Mouse (Mus musculus) kidney, postnatal 0 days (tissue): ENCODE results near the gene Ccdc163. TPM values are rescaled to one million over a fixed set of nuclear protein-coding genes. Genes with fewer than 3 reads are reported as not detected.

ENCODE experiments used
- ATAC-seq: fragments of 200-750 bp; cut with Nextera tagmentation; replicated peaks from 2 replicates; pipeline ENCODE4 v1.8.0; 2017; ENCODE audit warnings: low read depth, moderate number of reproducible peaks, moderate TSS enrichment, moderate library complexity; ENCODE audit not compliant: low FRiP score
- DNase-seq: peaks from one replicate; pipeline ENCODE4 v3.0.0-alpha.2; 2016; ENCODE audit warnings: low spot score
- H3K27ac ChIP-seq: fragments of 300-500 bp; sonication (generic); 2 replicates; pipeline ENCODE4 v1.5.1; 2014; ENCODE audit warnings: mild to moderate bottlenecking
- H3K27me3 ChIP-seq: fragments of 300-500 bp; sonication (generic); 2 replicates; pipeline ENCODE4 v1.6.1; 2014; ENCODE audit warnings: low read length, mixed read lengths; ENCODE audit not compliant: insufficient read depth
- H3K36me3 ChIP-seq: fragments of 300-500 bp; sonication (generic); 2 replicates; pipeline ENCODE4 v1.6.1; 2014; ENCODE audit warnings: low read length, mixed read lengths; ENCODE audit not compliant: insufficient read depth
- H3K4me1 ChIP-seq: fragments of 300-500 bp; sonication (generic); replicated peaks from 2 replicates; pipeline ENCODE4 v1.6.1; 2014; ENCODE audit warnings: antibody characterized with exemption, low read length, mixed read lengths; ENCODE audit not compliant: insufficient read depth
- H3K4me2 ChIP-seq: fragments of 300-500 bp; sonication (generic); 2 replicates; pipeline ENCODE4 v1.6.1; 2014; ENCODE audit warnings: mild to moderate bottlenecking, low read length, moderate library complexity, mixed read lengths
- H3K4me3 ChIP-seq: fragments of 300-500 bp; sonication (generic); replicated peaks from 2 replicates; pipeline ENCODE4 v1.5.1; 2014; ENCODE audit warnings: low read depth, low read length
- H3K9ac ChIP-seq: fragments of 300-500 bp; sonication (generic); 2 replicates; pipeline ENCODE4 v1.6.1; 2014; ENCODE audit warnings: low read depth, low read length
- H3K9me3 ChIP-seq: fragments of 300-500 bp; sonication (generic); replicated peaks from 2 replicates; pipeline ENCODE4 v1.6.1; 2016; ENCODE audit warnings: low read length, inconsistent platforms, mixed read lengths
- CTCF ChIP-seq: IDR thresholded peaks from 2 replicates; pipeline ENCODE4 v1.5.1; 2016; ENCODE audit warnings: antibody characterized with exemption, low read depth, mild to moderate bottlenecking, moderate library complexity
- WGBS: fragments of 180-500 bp; shearing (Covaris S2); extraction: QIAGEN DNeasy Blood & Tissue Kit; methylation state at CpG from one replicate; pipeline ENCODE4 v1.1.7; 2014; 5-methylcytosine and 5-hydroxymethylcytosine counted together
- polyA plus RNA-seq: library from polyadenylated mRNA; unstranded; fragments of >200 nt; fragmentation: Nextera tagmentation; extraction: Ambion mirVana; gene quantifications from 2 replicates; pipeline ENCODE4 v1.2.1, GENCODE M21; 2015

The Ccdc163 gene
- polyA plus RNA-seq, 1 experiment from 2014 or later = 25.8 TPM

DNA sequence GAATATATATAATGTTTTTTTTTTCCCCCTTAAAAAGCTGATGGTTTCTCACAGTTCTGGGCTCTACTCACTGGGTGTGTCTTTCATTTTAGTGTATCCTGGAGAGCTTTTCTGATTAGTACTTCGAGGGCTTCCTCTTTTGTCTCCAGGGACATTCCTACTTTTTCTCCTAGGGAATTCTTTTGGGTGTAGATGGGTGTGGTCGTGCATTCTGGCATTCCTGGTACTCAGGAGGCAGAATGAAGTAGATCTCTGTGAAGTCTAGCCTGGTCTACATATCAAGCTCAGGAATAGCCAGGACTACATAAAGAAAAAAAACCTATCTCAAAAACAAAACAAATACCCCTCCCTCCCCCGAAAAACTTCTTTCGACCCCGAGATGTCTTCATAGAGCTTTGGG lies 17.1 kb downstream of the Ccdc163 start:
- WGBS = 85% methylated on average over 5 of the region's 5 CpGs
- H3K27ac ChIP-seq = no peak overlapping the region
- no peak for TF ChIP-seq CTCF

DNA sequence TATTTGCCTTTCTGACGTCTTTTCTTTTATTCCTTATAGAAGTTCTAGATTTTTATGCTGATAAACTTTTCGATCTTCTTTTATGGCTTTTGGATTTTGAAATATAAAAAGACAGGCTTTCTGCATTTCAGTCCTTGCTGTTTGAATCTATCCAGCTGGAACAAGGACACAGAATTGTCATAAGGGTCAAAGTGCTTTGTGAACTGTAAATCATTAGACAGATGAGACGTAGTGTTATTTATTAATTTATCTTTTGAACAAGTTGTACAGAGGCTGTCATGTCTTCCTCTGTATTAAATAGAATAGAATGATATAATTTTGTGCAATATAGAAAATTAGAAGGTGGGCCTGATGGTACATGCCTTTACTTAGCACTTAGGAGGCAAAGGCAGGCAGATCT lies 19.1 kb downstream of the Ccdc163 start:
- no peak for ATAC-seq
- Histone ChIP-seq H3K4me1 (0 out of 2 replicates have a peak, but pooled peaks cover 2% of the 10 kb centered on the region), H3K9me3 (no peaks in the 10 kb centered on the region), H3K27me3 (no peaks in the 10 kb centered on the region), H3K27ac (no peak overlapping the region), H3K36me3 (no peaks in the 10 kb centered on the region), H3K4me2 (no peak overlapping the region), H3K9ac (no peak overlapping the region), H3K4me3 (no peak overlapping the region)
- 62% methylated on average over 3 of the region's 3 CpGs for WGBS
- DNase-seq = no peak
- TF ChIP-seq CTCF = no peak

More for the DNA sequence above, 17.1 kb downstream of the Ccdc163 start:
- DNase-seq = no peak
- H3K9ac ChIP-seq = no peak overlapping the region
- no peaks in the 10 kb centered on the region for H3K9me3 ChIP-seq
- ATAC-seq = no peak
- H3K4me1 ChIP-seq = 0 out of 2 replicates have a peak, but pooled peaks cover 3% of the 10 kb centered on the region
- H3K4me2 ChIP-seq = no peak overlapping the region
- H3K36me3 ChIP-seq = no peaks in the 10 kb centered on the region
- H3K4me3 ChIP-seq = no peak overlapping the region
- H3K27me3 ChIP-seq = no peaks in the 10 kb centered on the region

DNA sequence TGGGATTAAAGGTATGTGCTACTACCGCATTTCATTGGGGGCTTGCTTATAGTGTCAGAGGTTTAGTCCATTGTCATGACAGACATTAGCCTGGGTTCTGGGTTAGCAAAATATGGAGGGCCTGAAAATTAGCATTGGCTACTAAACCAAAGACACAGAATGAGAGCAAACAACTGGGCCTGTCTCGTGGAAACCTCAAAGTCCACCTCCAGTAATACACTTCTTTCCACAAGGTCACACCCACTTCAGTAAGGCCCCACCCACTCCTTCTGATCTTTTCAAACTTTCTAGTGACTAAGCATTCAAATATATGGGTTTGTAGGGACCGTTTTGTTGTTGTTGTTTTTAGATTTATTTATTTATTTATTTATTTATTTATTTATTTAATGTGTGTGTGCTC lies 21.2 kb downstream of the Ccdc163 start:
- H3K4me3 ChIP-seq = no peak overlapping the region
- 92% methylated on average over 3 of the region's 3 CpGs for WGBS
- ATAC-seq (no peak), DNase-seq (no peak)
- no peak overlapping the region for H3K4me2 ChIP-seq
- H3K27ac ChIP-seq = no peak overlapping the region
- no peak overlapping the region for H3K9ac ChIP-seq
- no peak for TF ChIP-seq CTCF
- no peaks in the 10 kb centered on the region for H3K9me3 ChIP-seq
- no peaks in the 10 kb centered on the region for H3K27me3 ChIP-seq
- H3K4me1 ChIP-seq = no peaks in the 10 kb centered on the region
- H3K36me3 ChIP-seq = no peaks in the 10 kb centered on the region

DNA sequence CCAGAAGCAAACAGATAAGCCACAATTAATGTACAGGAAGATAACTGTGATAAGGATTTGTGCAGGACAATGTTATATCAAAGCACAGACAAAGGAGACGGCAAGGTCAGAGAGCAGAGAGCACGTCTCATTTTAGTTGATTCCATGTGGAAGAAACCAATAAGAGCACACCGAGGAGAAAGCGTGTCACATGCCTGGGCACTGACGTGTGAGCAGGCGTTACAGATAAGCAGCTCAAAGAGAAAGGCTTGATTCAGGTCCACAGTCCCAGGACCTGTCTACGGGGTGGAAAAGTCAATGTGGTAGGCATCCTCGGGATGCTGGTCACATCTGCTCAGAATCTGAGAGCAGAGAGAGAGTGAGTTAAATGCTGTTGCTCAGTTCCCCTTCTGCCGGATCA lies 22.8 kb downstream of the Ccdc163 start:
- Histone ChIP-seq H3K4me1 (no peaks in the 10 kb centered on the region), H3K36me3 (no peaks in the 10 kb centered on the region), H3K4me3 (no peak overlapping the region), H3K9ac (no peak overlapping the region), H3K4me2 (no peak overlapping the region), H3K27ac (no peak overlapping the region), H3K9me3 (no peaks in the 10 kb centered on the region), H3K27me3 (no peaks in the 10 kb centered on the region)
- 82% methylated on average over 9 of the region's 9 CpGs for WGBS
- DNase-seq = no peak
- no peak for ATAC-seq
- no peak for TF ChIP-seq CTCF

DNA sequence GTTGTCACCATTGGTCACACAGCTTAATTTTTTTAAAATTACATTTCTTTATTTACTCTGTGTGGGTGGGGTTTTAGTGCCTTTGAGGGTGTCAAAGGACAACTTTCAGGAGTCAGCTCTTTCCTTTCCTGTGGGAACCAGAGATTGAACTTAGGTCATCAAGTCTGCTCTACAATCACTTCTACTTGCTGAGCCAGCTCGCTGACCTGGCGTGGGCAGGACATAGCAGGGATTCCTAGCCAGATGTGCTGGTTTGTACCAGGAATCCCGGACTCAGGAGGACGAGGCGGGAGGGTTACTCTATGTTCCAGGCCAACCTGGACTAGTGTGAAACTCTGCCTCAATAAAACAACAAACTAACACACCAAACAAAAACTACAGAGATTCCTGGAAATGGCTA lies 24.0 kb downstream of the Ccdc163 start:
- ATAC-seq (no peak), DNase-seq (no peak)
- Histone ChIP-seq H3K36me3 (no peaks in the 10 kb centered on the region), H3K27ac (no peak overlapping the region), H3K4me1 (no peaks in the 10 kb centered on the region), H3K9me3 (no peaks in the 10 kb centered on the region), H3K27me3 (no peaks in the 10 kb centered on the region), H3K4me3 (no peak overlapping the region), H3K4me2 (no peak overlapping the region), H3K9ac (no peak overlapping the region)
- 69% methylated on average over 5 of the region's 5 CpGs for WGBS
- TF ChIP-seq CTCF = no peak

DNA sequence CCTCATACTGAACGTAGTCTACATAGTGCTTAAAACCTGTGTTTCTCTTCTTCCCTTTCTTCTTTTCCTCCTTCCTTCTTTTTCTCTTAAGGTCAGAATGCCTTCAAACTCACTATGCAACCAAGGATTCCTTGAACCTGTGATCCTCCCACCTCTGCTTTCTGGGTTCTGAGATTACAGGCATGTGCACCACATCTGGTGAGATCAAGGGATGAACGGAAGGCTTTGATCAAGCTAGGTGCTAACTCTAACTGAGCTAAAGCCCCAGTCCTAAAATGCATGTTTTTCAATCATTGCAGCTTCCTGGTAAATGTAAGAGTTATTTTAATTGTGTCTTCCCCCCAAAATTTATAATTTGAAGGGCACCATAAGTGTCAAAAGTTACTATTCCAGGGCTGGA lies 26.7 kb downstream of the Ccdc163 start:
- Histone ChIP-seq H3K4me2 (no peak overlapping the region), H3K9me3 (no peaks in the 10 kb centered on the region), H3K27me3 (no peaks in the 10 kb centered on the region), H3K36me3 (no peaks in the 10 kb centered on the region), H3K4me3 (no peak overlapping the region), H3K4me1 (no peaks in the 10 kb centered on the region), H3K9ac (no peak overlapping the region), H3K27ac (no peak overlapping the region)
- TF ChIP-seq CTCF = no peak
- WGBS = 83% methylated on average over 2 of the region's 2 CpGs
- no peak for DNase-seq
- ATAC-seq = no peak

DNA sequence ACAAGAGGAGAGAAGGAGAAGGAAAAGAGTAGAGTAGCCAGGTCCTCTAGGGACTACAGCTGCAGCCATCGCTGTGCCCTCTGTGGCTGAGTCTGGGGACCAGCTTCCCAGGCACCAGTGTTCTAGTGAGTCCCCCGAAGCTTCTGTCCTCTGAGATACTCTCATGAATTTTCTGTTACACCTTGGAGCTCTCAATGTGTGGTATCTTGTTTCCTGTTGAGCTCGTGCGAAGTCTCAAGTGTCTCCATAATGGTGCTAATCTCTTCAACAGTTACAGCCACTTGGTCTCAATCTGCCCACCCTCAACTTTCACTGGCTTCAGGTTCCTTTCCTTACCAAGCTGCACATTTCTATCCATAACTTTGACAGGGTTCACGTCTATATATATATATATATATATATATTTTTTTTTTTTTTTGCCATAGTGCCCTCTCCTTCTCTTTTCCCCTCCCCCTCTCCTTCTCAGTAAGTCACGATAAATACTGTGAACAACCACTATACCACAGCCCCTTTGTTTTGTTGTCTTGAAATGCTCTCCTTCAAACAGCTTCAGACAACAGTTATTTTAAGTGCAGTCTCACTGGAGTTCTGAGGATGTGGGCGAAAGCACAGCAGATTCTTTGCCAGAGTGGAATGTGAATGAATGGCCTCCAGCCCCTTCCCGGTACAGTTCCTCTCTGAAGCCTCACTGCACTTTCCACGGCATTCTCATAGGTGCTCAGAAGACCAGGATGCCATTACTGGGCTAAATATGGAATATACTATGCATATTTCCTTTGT lies 30.9 kb downstream of the Ccdc163 start:
- DNase-seq = no peak
- no peaks in the 10 kb centered on the region for H3K9me3 ChIP-seq
- H3K27ac ChIP-seq = no peak overlapping the region
- no peak for ATAC-seq
- no peak overlapping the region for H3K9ac ChIP-seq
- H3K4me1 ChIP-seq = no peaks in the 10 kb centered on the region
- H3K36me3 ChIP-seq = no peaks in the 10 kb centered on the region
- H3K4me3 ChIP-seq = no peak overlapping the region
- WGBS = 66% methylated on average over 9 of the region's 9 CpGs
- no peak overlapping the region for H3K4me2 ChIP-seq
- no peaks in the 10 kb centered on the region for H3K27me3 ChIP-seq
- TF ChIP-seq CTCF = no peak
